Mouse (Mus musculus) hindbrain, embryonic 10.5 days (tissue): ENCODE data around the gene Olfr1406. TPM values are rescaled to one million over a fixed set of nuclear protein-coding genes. Genes with fewer than 3 reads are reported as not detected.
"Not testable (repeated sequence)": the region's sequence is repeated elsewhere in the genome, so short reads cannot be mapped to it uniquely, and the experiment has no call there.

Source experiments
- DNase-seq: peaks from one replicate; pipeline ENCODE4 v3.0.0-alpha.2; 2017; ENCODE audit warnings: low spot score
- H3K27ac ChIP-seq: fragments of 300-500 bp; sonication (generic); 2 replicates; pipeline ENCODE4 v1.5.1; 2016; ENCODE audit warnings: mild to moderate bottlenecking, moderate library complexity
- H3K27me3 ChIP-seq: fragments of 300-500 bp; sonication (generic); 2 replicates; pipeline ENCODE4 v1.6.1; 2016; ENCODE audit warnings: mild to moderate bottlenecking; ENCODE audit not compliant: poor library complexity, insufficient read depth, severe bottlenecking
- H3K36me3 ChIP-seq: fragments of 300-500 bp; sonication (generic); 2 replicates; pipeline ENCODE4 v1.6.1; 2016; ENCODE audit warnings: mild to moderate bottlenecking, moderate library complexity
- H3K4me1 ChIP-seq: fragments of 300-500 bp; sonication (generic); replicated peaks from 2 replicates; pipeline ENCODE4 v1.6.1; 2016; ENCODE audit warnings: mild to moderate bottlenecking
- H3K4me3 ChIP-seq: fragments of 300-500 bp; sonication (generic); 2 replicates; pipeline ENCODE4 v1.5.1; 2016; ENCODE audit warnings: mild to moderate bottlenecking, moderate library complexity
- H3K9me3 ChIP-seq: fragments of 300-500 bp; sonication (generic); 2 replicates; pipeline ENCODE4 v1.6.1; 2016; ENCODE audit warnings: mild to moderate bottlenecking, moderate library complexity
- WGBS: fragments of 180-500 bp; shearing (Covaris S2); methylation state at CpG from one replicate; pipeline ENCODE4 v1.1.7; 2016; 5-methylcytosine and 5-hydroxymethylcytosine counted together
- polyA plus RNA-seq: library from polyadenylated mRNA; unstranded; fragments of >200 nt; fragmentation: Nextera tagmentation; extraction: Ambion mirVana; gene quantifications from 2 replicates; pipeline ENCODE4 v1.2.1, GENCODE M21; 2016

Olfr1406 gene
- polyA plus RNA-seq = not detected in 2 replicates

DNA sequence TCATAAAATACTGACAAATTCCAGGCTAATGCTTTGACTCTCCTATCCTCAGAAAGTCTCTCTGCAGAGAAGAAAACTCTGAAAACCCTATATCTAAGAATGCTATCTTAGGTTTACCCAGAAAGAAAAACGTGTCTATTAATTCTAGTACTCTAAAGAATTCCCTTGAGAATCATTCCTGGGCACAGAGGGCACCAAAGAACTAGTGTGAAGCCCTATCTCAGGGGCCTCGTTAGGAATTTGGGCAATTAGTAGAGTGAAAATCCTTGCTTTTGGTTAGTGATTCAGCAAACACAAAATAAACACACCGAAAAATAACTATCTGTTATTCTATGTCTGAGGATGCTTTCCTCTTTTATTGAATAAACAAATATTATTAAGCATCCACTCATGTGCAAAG is at the start of gene Olfr1406:
Gene Olfr1406 (minus strand): TSS at position 101 of the 400 bp plus-strand sequence.
- no peak within 1 kb of the TSS for H3K4me3 ChIP-seq
- DNase-seq = no peak
- no peaks in the 10 kb centered on the region for H3K4me1 ChIP-seq
- no peak within 1 kb of the TSS for H3K27ac ChIP-seq
- no peaks in the 10 kb centered on the region for H3K36me3 ChIP-seq
- 74% methylated on average over 3 of the region's 3 CpGs for WGBS
- no peaks in the 10 kb centered on the region for H3K27me3 ChIP-seq
- H3K9me3 ChIP-seq = no peaks in the 10 kb centered on the region

DNA sequence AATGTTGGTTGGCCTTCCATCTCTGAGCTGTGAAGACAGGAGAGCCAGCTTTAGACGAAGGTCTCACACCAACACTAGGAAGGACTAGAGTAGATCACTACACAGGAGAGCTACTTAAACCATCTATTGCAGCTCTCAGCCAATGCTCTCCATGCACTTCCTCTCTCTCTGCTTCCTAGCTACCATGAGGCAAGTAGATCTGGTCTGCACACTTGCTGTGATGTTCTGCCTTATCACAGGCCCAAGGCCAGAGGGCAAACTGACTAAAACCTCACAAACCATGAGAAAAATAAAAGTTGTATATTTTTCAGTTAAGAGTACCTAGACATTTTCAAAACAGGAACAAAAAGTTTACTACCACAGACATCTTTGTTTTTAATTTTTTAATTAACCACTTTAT is 46.6 kb upstream of the Olfr1406 start:
- not testable (repeated sequence) for DNase-seq, H3K9me3 ChIP-seq, H3K4me3 ChIP-seq, H3K27me3 ChIP-seq, H3K27ac ChIP-seq, H3K4me1 ChIP-seq, H3K36me3 ChIP-seq
- 88% methylated on average over 1 of the region's 1 CpGs for WGBS

DNA sequence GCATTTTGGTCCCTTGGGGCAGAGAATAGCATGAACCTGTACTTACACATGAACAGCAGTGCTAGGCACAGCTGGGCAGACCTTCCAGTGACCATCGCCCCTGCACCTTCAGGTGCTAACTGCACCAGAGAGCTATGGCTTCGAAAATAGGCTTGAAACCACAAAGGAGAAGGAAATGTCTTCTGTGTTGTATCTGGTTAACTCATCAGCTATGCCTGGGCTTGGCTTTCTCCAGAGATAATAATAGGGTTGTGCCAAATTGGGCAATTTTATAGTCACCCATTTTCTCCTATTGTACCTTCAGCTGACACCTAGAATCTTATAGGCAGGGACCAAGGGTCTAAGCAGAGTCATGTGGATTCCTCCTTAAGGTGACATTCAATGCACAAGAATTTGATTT is 36.6 kb upstream of the Olfr1406 start, which contains the start of gene Fcer1a:
Gene Fcer1a (minus strand): TSS at position 134 of the 400 bp plus-strand sequence.
- WGBS = 89% methylated on average over 2 of the region's 2 CpGs
- Histone ChIP-seq H3K27me3 (no peaks in the 10 kb centered on the region), H3K9me3 (no peaks in the 10 kb centered on the region), H3K27ac (no peak within 1 kb of the TSS), H3K4me3 (no peak within 1 kb of the TSS), H3K4me1 (no peaks in the 10 kb centered on the region), H3K36me3 (no peaks in the 10 kb centered on the region)
- DNase-seq = no peak

DNA sequence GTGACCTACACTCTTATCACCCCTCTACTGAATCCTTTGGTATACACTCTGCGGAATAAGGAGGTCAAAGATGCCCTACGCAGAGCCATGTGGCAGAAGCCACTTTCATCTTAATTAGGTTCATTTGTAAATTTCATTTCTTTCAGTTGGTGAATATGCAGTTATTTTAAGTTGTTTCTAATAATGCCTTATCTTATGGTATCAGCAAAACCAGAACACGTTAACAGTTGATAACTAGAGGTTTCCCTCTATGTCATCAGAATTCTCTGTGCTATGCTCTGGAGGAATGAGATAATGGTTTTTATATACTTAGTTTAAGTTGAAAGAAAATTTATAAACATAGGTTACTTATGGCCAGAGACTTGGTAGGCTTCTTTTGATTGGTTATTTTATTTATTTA is 26.0 kb upstream of the Olfr1406 start:
- Histone ChIP-seq H3K9me3 (no peaks in the 10 kb centered on the region), H3K36me3 (no peaks in the 10 kb centered on the region), H3K4me3 (no peak overlapping the region), H3K27ac (no peak overlapping the region), H3K4me1 (no peaks in the 10 kb centered on the region), H3K27me3 (no peaks in the 10 kb centered on the region)
- no peak for DNase-seq
- WGBS = 91% methylated on average over 3 of the region's 3 CpGs

DNA sequence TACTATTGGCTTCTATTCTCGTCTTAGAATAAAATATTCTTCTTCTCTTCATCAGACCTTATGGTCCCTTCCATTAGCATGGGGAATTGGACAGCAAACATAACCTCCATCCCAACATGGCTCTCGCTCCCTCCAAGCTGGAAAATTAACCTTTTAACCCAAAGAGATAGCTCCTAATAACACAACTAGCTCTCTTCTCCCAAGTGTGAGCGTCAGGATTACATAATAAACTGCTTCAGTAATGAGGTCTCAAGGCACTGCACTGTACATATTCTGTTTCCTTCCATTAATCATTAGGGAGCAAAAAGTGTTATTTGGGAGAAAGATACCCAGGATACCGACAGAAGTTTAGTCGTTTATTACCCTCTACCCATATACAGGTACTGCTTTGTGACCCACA is 21.7 kb upstream of the Olfr1406 start, which contains the start of gene Olfr1404:
Gene Olfr1404 (plus strand): TSS at position 301 of the 400 bp plus-strand sequence.
- Histone ChIP-seq H3K4me1 (no peaks in the 10 kb centered on the region), H3K36me3 (no peaks in the 10 kb centered on the region), H3K4me3 (no peak within 1 kb of the TSS), H3K9me3 (no peaks in the 10 kb centered on the region), H3K27me3 (no peaks in the 10 kb centered on the region), H3K27ac (no peak within 1 kb of the TSS)
- no peak for DNase-seq
- 83% methylated on average over 5 of the region's 5 CpGs for WGBS

DNA sequence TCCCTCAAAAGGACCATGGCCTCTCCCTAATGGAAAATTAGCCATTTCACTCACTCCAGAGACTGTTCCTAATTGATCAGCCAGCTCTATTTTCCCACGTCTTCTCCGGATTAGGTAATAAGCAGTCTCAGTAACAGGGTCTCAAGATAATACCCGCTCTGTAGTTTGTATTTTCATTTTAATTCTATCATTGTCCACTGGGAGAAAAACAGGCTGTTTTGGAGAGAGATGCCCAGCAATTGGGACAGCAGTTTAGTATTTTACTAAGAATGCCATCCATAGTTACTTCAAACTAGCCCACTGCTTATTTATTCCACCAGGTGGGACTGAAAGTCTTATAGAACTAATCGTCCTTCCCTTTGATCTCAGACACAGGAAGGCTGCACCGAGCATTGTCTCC is 7.1 kb upstream of the Olfr1406 start, which contains the start of gene Olfr218:
Gene Olfr218 (plus strand): TSS at position 301 of the 400 bp plus-strand sequence.
- Histone ChIP-seq H3K4me3 (no peak within 1 kb of the TSS), H3K36me3 (no peaks in the 10 kb centered on the region), H3K27ac (no peak within 1 kb of the TSS), H3K4me1 (no peaks in the 10 kb centered on the region), H3K9me3 (no peaks in the 10 kb centered on the region), H3K27me3 (no peaks in the 10 kb centered on the region)
- 82% methylated on average over 5 of the region's 5 CpGs for WGBS
- DNase-seq = no peak

DNA sequence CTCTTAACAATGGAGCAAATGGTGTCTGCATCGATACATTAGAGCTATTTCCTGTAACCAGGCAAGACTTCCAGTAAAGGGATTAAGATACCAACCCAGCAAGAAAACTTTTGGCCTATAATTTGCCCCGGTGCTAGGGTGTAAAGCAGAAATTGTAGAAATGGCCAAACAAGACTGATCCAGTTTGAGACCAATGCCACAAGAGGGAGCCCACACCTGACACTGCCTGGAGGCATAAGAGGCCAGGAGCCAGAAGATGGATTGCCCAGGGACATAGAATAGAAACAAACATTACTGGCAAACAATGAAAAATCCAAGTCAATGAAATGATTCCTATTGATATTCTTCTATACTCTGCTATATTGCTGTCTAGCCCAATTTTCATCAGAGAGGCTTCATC is 5.9 kb upstream of the Olfr1406 start:
- Histone ChIP-seq H3K4me1 (no peaks in the 10 kb centered on the region), H3K36me3 (no peaks in the 10 kb centered on the region)

DNA sequence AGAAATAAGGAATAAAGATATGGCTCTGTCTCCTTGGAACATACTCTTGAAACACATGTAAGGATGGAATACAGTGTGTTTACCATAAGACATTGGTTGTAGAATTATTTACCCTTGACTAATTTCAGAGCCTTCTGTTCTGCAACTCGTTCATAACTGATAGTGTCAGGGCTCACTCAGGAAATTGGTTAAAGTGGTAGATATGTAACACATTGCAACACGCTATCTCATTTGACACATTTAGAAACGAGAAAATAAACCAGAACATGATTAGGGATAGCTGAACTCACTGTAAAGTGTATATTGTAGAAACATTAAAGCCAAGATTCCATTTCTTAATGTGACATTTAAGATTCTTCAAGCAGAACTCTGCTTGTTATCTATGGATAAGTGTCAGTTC is 1.6 kb upstream of the Olfr1406 start:
- H3K9me3 ChIP-seq = no peaks in the 10 kb centered on the region
- H3K27ac ChIP-seq = no peak overlapping the region
- no peaks in the 10 kb centered on the region for H3K36me3 ChIP-seq
- no peaks in the 10 kb centered on the region for H3K27me3 ChIP-seq
- DNase-seq = no peak
- no peaks in the 10 kb centered on the region for H3K4me1 ChIP-seq
- no peak overlapping the region for H3K4me3 ChIP-seq
- WGBS = 80% methylated on average over 3 of the region's 3 CpGs

More for the DNA sequence above, 5.9 kb upstream of the Olfr1406 start:
- Histone ChIP-seq H3K27me3 (no peaks in the 10 kb centered on the region), H3K9me3 (no peaks in the 10 kb centered on the region), H3K27ac (no peak overlapping the region), H3K4me3 (no peak overlapping the region)
- no peak for DNase-seq
- 88% methylated on average over 2 of the region's 2 CpGs for WGBS

DNA sequence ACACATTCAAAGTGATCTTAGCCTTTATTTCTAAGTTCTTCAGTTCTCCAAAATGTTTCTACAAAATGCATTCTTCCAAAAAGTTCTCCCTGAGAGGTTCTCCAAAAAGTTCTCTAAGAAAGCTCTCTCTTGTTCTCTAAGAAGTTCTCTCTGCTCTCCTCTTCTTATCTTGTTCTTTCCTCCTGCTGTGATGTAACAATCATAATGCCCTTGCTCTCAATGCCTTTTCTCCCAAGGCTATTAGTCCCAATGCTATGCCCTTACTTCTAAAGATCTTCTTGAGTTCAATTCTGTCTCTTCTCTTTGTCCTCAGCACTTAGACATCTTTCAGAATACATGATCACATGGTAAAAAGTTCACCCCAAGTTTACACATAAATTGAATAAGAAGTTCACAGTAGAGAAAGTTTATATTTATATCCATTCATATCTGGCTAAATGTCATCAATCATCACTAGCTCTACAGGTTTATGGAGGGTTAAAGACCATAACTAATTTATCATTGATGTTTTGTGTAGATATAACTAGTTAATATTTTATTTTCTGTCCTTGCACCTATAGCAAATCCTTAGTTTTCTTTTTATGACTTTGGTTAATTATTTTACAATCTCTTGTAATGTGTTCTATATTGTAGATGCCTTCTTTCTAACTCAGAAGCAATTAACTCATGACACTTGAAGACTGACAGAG is 16.1 kb downstream of the Olfr1406 start:
- H3K27ac ChIP-seq = no peak overlapping the region
- no peaks in the 10 kb centered on the region for H3K9me3 ChIP-seq
- H3K36me3 ChIP-seq = no peaks in the 10 kb centered on the region
- no peaks in the 10 kb centered on the region for H3K27me3 ChIP-seq
- H3K4me1 ChIP-seq = no peaks in the 10 kb centered on the region
- no peak overlapping the region for H3K4me3 ChIP-seq
- DNase-seq = no peak

DNA sequence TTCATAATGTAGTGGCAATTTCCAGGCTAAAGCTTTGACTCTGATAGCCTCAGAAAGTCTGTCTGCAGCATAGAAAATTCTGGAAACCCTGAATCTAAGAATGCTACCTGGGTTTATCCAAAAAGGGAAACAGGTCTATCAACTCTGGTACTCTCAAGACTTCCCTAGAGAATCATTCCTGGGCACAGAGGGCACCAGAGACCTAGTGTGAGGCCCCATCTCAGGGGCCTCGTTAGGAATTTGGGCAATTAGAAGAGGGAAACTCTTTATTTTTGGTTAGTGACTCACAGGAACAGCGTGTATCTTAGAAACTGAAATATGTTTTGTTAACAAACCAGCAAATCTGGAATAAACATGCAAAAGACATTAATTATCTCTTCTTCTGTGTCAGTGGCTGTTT is 53.2 kb downstream of the Olfr1406 start, which contains the start of gene Olfr1408:
Gene Olfr1408 (minus strand): TSS at position 101 of the 400 bp plus-strand sequence.
- Histone ChIP-seq H3K4me1 (no peaks in the 10 kb centered on the region), H3K27ac (no peak within 1 kb of the TSS), H3K27me3 (no peaks in the 10 kb centered on the region), H3K9me3 (no peaks in the 10 kb centered on the region), H3K4me3 (no peak within 1 kb of the TSS), H3K36me3 (no peaks in the 10 kb centered on the region)
- 81% methylated on average over 2 of the region's 2 CpGs for WGBS
- no peak for DNase-seq

Other genes with a start within 250 kb of the Olfr1406 start
- not detected in 2 replicates for gene Olfr16, start 240.2 kb downstream of the Olfr1406 start, polyA plus RNA-seq
- gene Olfr1408, start 53.3 kb downstream of the Olfr1406 start, polyA plus RNA-seq = not detected in 2 replicates
- not detected in 2 replicates for gene Olfr218, start 7.2 kb upstream of the Olfr1406 start, polyA plus RNA-seq
- not detected in 2 replicates for gene Olfr1404, start 21.8 kb upstream of the Olfr1406 start, polyA plus RNA-seq
- gene Fcer1a, start 36.6 kb upstream of the Olfr1406 start, polyA plus RNA-seq = not detected in 2 replicates
- not detected in 2 replicates for gene Olfr418, start 75.4 kb upstream of the Olfr1406 start, polyA plus RNA-seq
- not detected in 2 replicates for gene Mptx2, start 87.1 kb upstream of the Olfr1406 start, polyA plus RNA-seq
- 2.3 and 2.4 TPM in 2 replicates for gene Ackr1, start 143.1 kb upstream of the Olfr1406 start, polyA plus RNA-seq
- gene Aim2, start 160.2 kb upstream of the Olfr1406 start, polyA plus RNA-seq = 3.9 and 4.8 TPM in 2 replicates
- gene Cadm3, start 177.1 kb upstream of the Olfr1406 start, polyA plus RNA-seq = 3.9 and 17.7 TPM in 2 replicates